Mouse (Mus musculus) erythroblast, embryonic 14.5 days (primary cell): ENCODE measurements around the gene Isl1.

Source experiments
- GATA1 ChIP-seq: IDR thresholded peaks from 2 replicates; pipeline ENCODE4 v1.6.1; 2012; ENCODE audit warnings: low read length, inconsistent platforms, mixed read lengths
- TAL1 ChIP-seq: IDR thresholded peaks from 3 replicates; pipeline ENCODE4 v1.6.1; 2012; ENCODE audit warnings: low read length, inconsistent platforms, mixed read lengths

GRCm38 (mm10) chr13:116304713-116305470 is 4.6 kb downstream of the Isl1 start:
- TF ChIP-seq TAL1 (no peak), GATA1 (no peak)
